Mouse (Mus musculus): ENCODE data around the gene Ndel1. TPM values are rescaled to one million over a fixed set of nuclear protein-coding genes. Genes with fewer than 3 reads are reported as not detected.

Gene Ndel1
- polyA plus RNA-seq, 1 experiment = not detected

- Histone ChIP-seq H3K27ac (ENCODE audit: insufficient read depth, low read depth, low read length) (no peak overlapping the region), H3K4me1 (ENCODE audit: control insufficient read depth, insufficient read depth, low read length) (peaks cover 5% of the 10 kb centered on the region), H3K4me3 (ENCODE audit: insufficient read depth, low read depth, low read length) (no peak overlapping the region)
- 89% methylated on average over 6 of the region's 6 CpGs for WGBS
- no peak for TF ChIP-seq POLR2A (IDR thresholded peaks at IDR 0.05; ENCODE audit: insufficient read depth, low read depth, low read length)
- no peak for TF ChIP-seq CTCF (IDR thresholded peaks at IDR 0.05; ENCODE audit: insufficient read depth, low read depth, low read length)
Measured at GRCm38 (mm10) chr11:68898790-68899189, 27.1 kb upstream of the Ndel1 start.

- no peak overlapping the region for H3K27ac ChIP-seq (ENCODE audit: insufficient read depth, low read depth, low read length)
- H3K4me1 ChIP-seq (ENCODE audit: control insufficient read depth, insufficient read depth, low read length) = peaks cover 5% of the 10 kb centered on the region
- WGBS = 77% methylated on average over 6 of the region's 6 CpGs
- H3K4me3 ChIP-seq (ENCODE audit: insufficient read depth, low read depth, low read length) = no peak overlapping the region
- no peak for TF ChIP-seq CTCF (IDR thresholded peaks at IDR 0.05; ENCODE audit: insufficient read depth, low read depth, low read length)
- no peak for TF ChIP-seq POLR2A (IDR thresholded peaks at IDR 0.05; ENCODE audit: insufficient read depth, low read depth, low read length)
Measured at GRCm38 (mm10) chr11:68897838-68898237, 26.2 kb upstream of the Ndel1 start.

GRCm38 (mm10) chr11:68897120-68897519 is 25.5 kb upstream of the Ndel1 start:
- WGBS = 44% methylated on average over 4 of the region's 4 CpGs
- Histone ChIP-seq H3K4me1 (ENCODE audit: control insufficient read depth, insufficient read depth, low read length) (peaks cover 5% of the 10 kb centered on the region), H3K4me3 (ENCODE audit: insufficient read depth, low read depth, low read length) (no peak overlapping the region), H3K27ac (ENCODE audit: insufficient read depth, low read depth, low read length) (no peak overlapping the region)
- no peak for TF ChIP-seq CTCF (IDR thresholded peaks at IDR 0.05; ENCODE audit: insufficient read depth, low read depth, low read length)
- no peak for TF ChIP-seq POLR2A (IDR thresholded peaks at IDR 0.05; ENCODE audit: insufficient read depth, low read depth, low read length)

- H3K4me1 ChIP-seq (ENCODE audit: control insufficient read depth, insufficient read depth, low read length) = peaks cover 5% of the 10 kb centered on the region
- 93% methylated on average over 5 of the region's 5 CpGs for WGBS
- no peak overlapping the region for H3K4me3 ChIP-seq (ENCODE audit: insufficient read depth, low read depth, low read length)
- H3K27ac ChIP-seq (ENCODE audit: insufficient read depth, low read depth, low read length) = no peak overlapping the region
- no peak for TF ChIP-seq CTCF (IDR thresholded peaks at IDR 0.05; ENCODE audit: insufficient read depth, low read depth, low read length)
- no peak for TF ChIP-seq POLR2A (IDR thresholded peaks at IDR 0.05; ENCODE audit: insufficient read depth, low read depth, low read length)
Measured at GRCm38 (mm10) chr11:68896247-68896646, 24.6 kb upstream of the Ndel1 start.

GRCm38 (mm10) chr11:68893911-68894464 is 22.3 kb upstream of the Ndel1 start:
- Histone ChIP-seq H3K4me1 (ENCODE audit: control insufficient read depth, insufficient read depth, low read length) (no peaks in the 10 kb centered on the region), H3K4me3 (ENCODE audit: insufficient read depth, low read depth, low read length) (no peak overlapping the region), H3K27ac (ENCODE audit: insufficient read depth, low read depth, low read length) (no peak overlapping the region)
- 77% methylated on average over 12 of the region's 12 CpGs for WGBS
- TF ChIP-seq POLR2A (IDR thresholded peaks at IDR 0.05; ENCODE audit: insufficient read depth, low read depth, low read length) (no peak), CTCF (IDR thresholded peaks at IDR 0.05; ENCODE audit: insufficient read depth, low read depth, low read length) (no peak)

GRCm38 (mm10) chr11:68892233-68892832 is 20.7 kb upstream of the Ndel1 start:
- WGBS = 82% methylated on average over 15 of the region's 15 CpGs
- H3K27ac ChIP-seq (ENCODE audit: insufficient read depth, low read depth, low read length) = no peak overlapping the region
- no peak overlapping the region for H3K4me3 ChIP-seq (ENCODE audit: insufficient read depth, low read depth, low read length)
- no peaks in the 10 kb centered on the region for H3K4me1 ChIP-seq (ENCODE audit: control insufficient read depth, insufficient read depth, low read length)
- TF ChIP-seq POLR2A (IDR thresholded peaks at IDR 0.05; ENCODE audit: insufficient read depth, low read depth, low read length) (no peak), CTCF (IDR thresholded peaks at IDR 0.05; ENCODE audit: insufficient read depth, low read depth, low read length) (no peak)

GRCm38 (mm10) chr11:68891823-68892222 is 20.2 kb upstream of the Ndel1 start:
- 88% methylated on average over 5 of the region's 5 CpGs for WGBS
- Histone ChIP-seq H3K4me3 (ENCODE audit: insufficient read depth, low read depth, low read length) (no peak overlapping the region), H3K4me1 (ENCODE audit: control insufficient read depth, insufficient read depth, low read length) (no peaks in the 10 kb centered on the region), H3K27ac (ENCODE audit: insufficient read depth, low read depth, low read length) (no peak overlapping the region)
- no peak for TF ChIP-seq POLR2A (IDR thresholded peaks at IDR 0.05; ENCODE audit: insufficient read depth, low read depth, low read length)
- TF ChIP-seq CTCF (IDR thresholded peaks at IDR 0.05; ENCODE audit: insufficient read depth, low read depth, low read length) = no peak

GRCm38 (mm10) chr11:68890625-68891024 is 19.0 kb upstream of the Ndel1 start:
- Histone ChIP-seq H3K4me3 (ENCODE audit: insufficient read depth, low read depth, low read length) (no peak overlapping the region), H3K27ac (ENCODE audit: insufficient read depth, low read depth, low read length) (no peak overlapping the region), H3K4me1 (ENCODE audit: control insufficient read depth, insufficient read depth, low read length) (no peaks in the 10 kb centered on the region)
- 30% methylated on average over 2 of the region's 2 CpGs for WGBS
- TF ChIP-seq CTCF (IDR thresholded peaks at IDR 0.05; ENCODE audit: insufficient read depth, low read depth, low read length) = no peak
- TF ChIP-seq POLR2A (IDR thresholded peaks at IDR 0.05; ENCODE audit: insufficient read depth, low read depth, low read length) = no peak

GRCm38 (mm10) chr11:68888653-68889052 is 17.0 kb upstream of the Ndel1 start:
- no peaks in the 10 kb centered on the region for H3K4me1 ChIP-seq (ENCODE audit: control insufficient read depth, insufficient read depth, low read length)
- H3K4me3 ChIP-seq (ENCODE audit: insufficient read depth, low read depth, low read length) = no peak overlapping the region
- WGBS = 74% methylated on average over 2 of the region's 2 CpGs
- TF ChIP-seq CTCF (IDR thresholded peaks at IDR 0.05; ENCODE audit: insufficient read depth, low read depth, low read length) = no peak
- no peak for TF ChIP-seq POLR2A (IDR thresholded peaks at IDR 0.05; ENCODE audit: insufficient read depth, low read depth, low read length)
- no peak overlapping the region for H3K27ac ChIP-seq (ENCODE audit: insufficient read depth, low read depth, low read length)
